16 mouse cellular contexts compared by ENCODE assay signal in the genomic region with DNA sequence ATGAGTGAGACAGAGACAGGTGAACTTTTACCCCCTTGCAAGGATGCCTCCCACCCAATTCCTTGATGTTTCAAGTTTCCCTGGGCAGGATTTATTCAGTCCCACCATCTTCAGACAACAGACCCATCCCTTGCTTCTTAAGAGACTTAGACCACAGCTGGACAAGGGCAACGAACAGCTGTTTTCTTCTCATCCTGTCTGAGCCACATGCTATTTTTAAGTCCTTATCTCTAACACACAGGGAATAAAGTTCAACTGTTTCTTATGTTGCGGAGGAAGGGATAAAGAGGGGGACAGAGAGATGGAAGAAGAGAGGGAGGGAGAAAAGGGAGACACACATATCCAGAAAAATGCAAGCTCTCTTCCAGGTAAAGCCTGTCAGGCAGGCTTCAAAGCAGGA. TPM values are rescaled to one million over a fixed set of nuclear protein-coding genes. Genes with fewer than 3 reads are reported as not detected.
DNase-seq lines count a peak whose midpoint lies in the region; ATAC-seq lines count a peak whose summit lies in the region.
"Had no signal": no experiment of that assay in that cellular context is flagged by ENCODE, and none has a peak within 500 bp of the region (broad histone marks: within the 10 kb centered on the region; RNA-seq: fewer than 3 reads in every experiment).

No protein-coding gene starts in this region.

- no peak overlapping the region for H3K4me3 ChIP-seq in heart, embryonic 11.5 days (ENCODE audit: low read depth, low read length)
- H3K4me3 ChIP-seq in megakaryocyte, embryonic 14.5 days (replicated peaks), result peak overlapping the region; percentile 64
- peak overlapping the region; percentile 29; the same call in 1 of the 2 replicates for H3K4me3 ChIP-seq in intestine, embryonic 15.5 days (replicated peaks)
- H3K4me3 ChIP-seq: neural tube, embryonic 13.5 days had no signal

- ATAC-seq in heart, embryonic 11.5 days (replicated peaks; ENCODE audit: insufficient number of reproducible peaks, low FRiP score, low TSS enrichment), result no peak
- ATAC-seq in megakaryocyte, adult 5-6 weeks (ENCODE audit: poor library complexity, severe bottlenecking), result no peak
- ATAC-seq in intestine, embryonic 15.5 days, result no peak
- peak; percentile 50 for ATAC-seq in megakaryocyte progenitor cell, adult 5-6 weeks (replicated peaks; ENCODE audit: poor library complexity)

- no peaks in the 10 kb centered on the region for H3K27me3 ChIP-seq in heart, embryonic 11.5 days (ENCODE audit: control insufficient read depth, insufficient read depth, low read length)
- H3K27me3 ChIP-seq in megakaryocyte, embryonic 14.5 days (replicated peaks), result no peaks in the 10 kb centered on the region
- H3K27me3 ChIP-seq in intestine, embryonic 15.5 days (replicated peaks), result no peaks in the 10 kb centered on the region
- H3K27me3 ChIP-seq: embryonic facial prominence, embryonic 12.5 days; neural tube, embryonic 13.5 days had no signal

- 12% methylated on average over 2 of the region's 2 CpGs for WGBS in heart, embryonic 11.5 days (ENCODE audit: insufficient replicate concordance)
- 41% methylated on average over 2 of the region's 2 CpGs for WGBS in intestine, embryonic 15.5 days

- H3K9ac ChIP-seq in heart, embryonic 11.5 days (ENCODE audit: low read depth, low read length), result no peak overlapping the region
- H3K9ac ChIP-seq in intestine, embryonic 15.5 days, result no peak overlapping the region
- H3K9ac ChIP-seq: embryonic facial prominence, embryonic 12.5 days; neural tube, embryonic 13.5 days had no signal

- H3K4me2 ChIP-seq in heart, embryonic 11.5 days, result peak overlapping the region; percentile 58
- H3K4me2 ChIP-seq in intestine, embryonic 15.5 days (replicated peaks), result peak overlapping the region; percentile 60

- intact Hi-C loops in heart, postnatal 25 days (cut with DNase I), result no loop called here

- H3K36me3 ChIP-seq in heart, embryonic 11.5 days (ENCODE audit: control insufficient read depth, insufficient read depth, low read length), result no peaks in the 10 kb centered on the region
- no peaks in the 10 kb centered on the region for H3K36me3 ChIP-seq in megakaryocyte, embryonic 14.5 days (replicated peaks; ENCODE audit: low read length)
- no peaks in the 10 kb centered on the region for H3K36me3 ChIP-seq in intestine, embryonic 15.5 days
- H3K36me3 ChIP-seq: embryonic facial prominence, embryonic 12.5 days; limb, embryonic 10.5 days; neural tube, embryonic 13.5 days had no signal

- H3K9me3 ChIP-seq in heart, embryonic 11.5 days (replicated peaks; ENCODE audit: control insufficient read depth, low read length), result no peaks in the 10 kb centered on the region
- H3K9me3 ChIP-seq in megakaryocyte, embryonic 14.5 days, result no peaks in the 10 kb centered on the region
- no peaks in the 10 kb centered on the region for H3K9me3 ChIP-seq in intestine, embryonic 15.5 days
- H3K9me3 ChIP-seq: embryonic facial prominence, embryonic 12.5 days; limb, embryonic 10.5 days; neural tube, embryonic 13.5 days had no signal

- no peak overlapping the region for H3K27ac ChIP-seq in heart, embryonic 11.5 days (ENCODE audit: low read depth, low read length)
- H3K27ac ChIP-seq in intestine, embryonic 15.5 days, result no peak overlapping the region
- H3K27ac ChIP-seq: embryonic facial prominence, embryonic 12.5 days; limb, embryonic 10.5 days; neural tube, embryonic 13.5 days had no signal

- peaks cover 16% of the 10 kb centered on the region for H3K4me1 ChIP-seq in heart, embryonic 11.5 days (ENCODE audit: control insufficient read depth, insufficient read depth, low read length)
- peaks cover 47% of the 10 kb centered on the region for H3K4me1 ChIP-seq in megakaryocyte, embryonic 14.5 days
- H3K4me1 ChIP-seq in intestine, embryonic 15.5 days (replicated peaks), result peaks cover 3% of the 10 kb centered on the region; the same call in 1 of the 2 replicates

- no peak for DNase-seq in heart, postnatal 25 days (ENCODE audit: low spot score)
- no peak for DNase-seq in adipocyte (ENCODE audit: low spot score)
- no peak for DNase-seq in adrenal gland, adult 18-20 months (ENCODE audit: low spot score in 2 of 2)
- DNase-seq: cerebellum, adult 11 months; cerebellum, postnatal 36 days; gastrocnemius, postnatal 14 days; lung, postnatal 4 days had no signal

RNA-seq across cellular contexts. Expression of a gene that starts 57.8 kb away (rescaled TPM):
- polyA plus RNA-seq in heart, embryonic 11.5 days (2014; fragmentation: Nextera tagmentation; extraction: Ambion mirVana), result 0.30 and 0.37 TPM in 2 replicates
- 1 to 10 TPM in 1 of 2 experiments, under 1 TPM in 1; 0.36 to 1.2 TPM for total RNA-seq in heart, postnatal 25 days (2021)
- 0.07 TPM in 1 of 2 replicates, not detected in the other for polyA plus RNA-seq in megakaryocyte, embryonic 14.5 days (2012; ENCODE audit: insufficient read depth, low replicate concordance)
- total RNA-seq in megakaryocyte, adult 5-6 weeks (2015), result not detected in 2 replicates
- total RNA-seq in megakaryocyte, adult 5-6 weeks (2017), result not detected in 2 replicates
- 0.83 and 0.89 TPM in 2 replicates for polyA plus RNA-seq in intestine, embryonic 15.5 days (2015; fragmentation: Nextera tagmentation; extraction: Ambion mirVana)
- total RNA-seq in megakaryocyte progenitor cell, adult 5-6 weeks (2015), result not detected in 2 replicates
- total RNA-seq in megakaryocyte progenitor cell, adult 5-6 weeks (2017), result not detected in 2 replicates
- total RNA-seq in adrenal gland, adult 18-20 months (2021), result under 1 TPM; 0.23 to 0.61 TPM
- total RNA-seq: hematopoietic stem cell, adult 5-6 weeks had no signal
